13 mouse cellular contexts compared by ENCODE assay signal in genomic region chr6:145760246-145761016, GRCm38 (mm10). TPM values are rescaled to one million over a fixed set of nuclear protein-coding genes. Genes with fewer than 3 reads are reported as not detected.
DNase-seq lines count a peak whose midpoint lies in the region; ATAC-seq and TF ChIP-seq lines count a peak whose summit lies in the region.
"Had no signal": no experiment of that assay in that cellular context is flagged by ENCODE, and none has a peak within 500 bp of the region (broad histone marks: within the 10 kb centered on the region; RNA-seq: fewer than 3 reads in every experiment).

No protein-coding gene starts in this region.

- H3K4me2 ChIP-seq in intestine, embryonic 16.5 days (ENCODE audit: low read depth, low read length) = no peak overlapping the region
- H3K4me2 ChIP-seq: neural tube, embryonic 13.5 days had no signal

- WGBS in intestine, embryonic 16.5 days = 69% methylated on average over 4 of the region's 4 CpGs

- H3K4me1 ChIP-seq in intestine, embryonic 16.5 days (ENCODE audit: control insufficient read depth, insufficient read depth, low read length) = peaks cover 25% of the 10 kb centered on the region

- peak overlapping the region; percentile 59 for H3K27ac ChIP-seq in gastrocnemius, adult 2 months
- H3K27ac ChIP-seq in intestine, embryonic 16.5 days (ENCODE audit: low read length) = no peak overlapping the region
- H3K27ac ChIP-seq: neural tube, embryonic 13.5 days had no signal

- no peak for TF ChIP-seq CTCF in gastrocnemius, adult 2 months (IDR thresholded peaks at IDR 0.05)

- ATAC-seq in intestine, embryonic 16.5 days = peak; percentile 31
- ATAC-seq: forebrain, postnatal 0 days had no signal

- DNase-seq in gastrocnemius, adult 2 months = no peak
- DNase-seq in gastrocnemius, postnatal 10 days = no peak
- DNase-seq in kidney, postnatal 4 days = peak; percentile 42 to 45
- DNase-seq in kidney, postnatal 36 days = no peak
- DNase-seq in thymus, postnatal 10 days (ENCODE audit: low spot score in 2 of 2) = peak; percentile 26 to 35
- DNase-seq in c-Kit-positive CD71-positive TER-119-positive erythroid progenitor cells, embryonic 14.5 days (ENCODE audit: low spot score) = no peak
- DNase-seq in spleen, adult 18-20 months = no peak
- DNase-seq: cerebellum, adult 2 months; forebrain, postnatal 0 days; midbrain, embryonic 14.5 days; right cerebral cortex, adult 18-20 months had no signal

- H3K4me3 ChIP-seq in gastrocnemius, adult 2 months = no peak overlapping the region
- no peak overlapping the region for H3K4me3 ChIP-seq in intestine, embryonic 16.5 days (ENCODE audit: low read length)
- H3K4me3 ChIP-seq: neural tube, embryonic 13.5 days had no signal

- no peak overlapping the region for H3K9ac ChIP-seq in intestine, embryonic 16.5 days (ENCODE audit: low read depth, low read length)
- H3K9ac ChIP-seq: forebrain, postnatal 0 days; neural tube, embryonic 13.5 days had no signal

- H3K36me3 ChIP-seq in intestine, embryonic 16.5 days (ENCODE audit: control insufficient read depth, insufficient read depth, low read length) = no peaks in the 10 kb centered on the region
- H3K36me3 ChIP-seq: neural tube, embryonic 13.5 days had no signal

- intact Hi-C loops in gastrocnemius, adult 2 months (cut with DNase I) = no loop called here

- H3K9me3 ChIP-seq in intestine, embryonic 16.5 days (ENCODE audit: control insufficient read depth, low read length) = no peaks in the 10 kb centered on the region
- H3K9me3 ChIP-seq: neural tube, embryonic 13.5 days had no signal

- H3K27me3 ChIP-seq in intestine, embryonic 16.5 days (replicated peaks; ENCODE audit: control insufficient read depth, insufficient read depth, low read length) = no peaks in the 10 kb centered on the region
- H3K27me3 ChIP-seq: neural tube, embryonic 13.5 days had no signal

RNA-seq across cellular contexts. Expression of gene Rassf8, which starts 13.9 kb away (rescaled TPM):
- 10 to 100 TPM; 25.5 to 42.7 TPM for total RNA-seq in gastrocnemius, adult 2 months (2021)
- 10 to 100 TPM; 40.7 to 41.6 TPM for total RNA-seq in gastrocnemius, postnatal 10 days (2021)
- 3.1 and 3.2 TPM in 2 replicates for polyA plus RNA-seq in intestine, embryonic 16.5 days (2015; fragmentation: Nextera tagmentation; extraction: Ambion mirVana)

Comparison
In these comparisons a context has a peak if more than half of its experiments do, and no peak if none do; other contexts are left out.
1. DNase-seq: peak in kidney, postnatal 4 days (2 of 2) and thymus, postnatal 10 days (2 of 2); none in gastrocnemius, adult 2 months (single experiment), gastrocnemius, postnatal 10 days (single experiment), kidney, postnatal 36 days (0 of 2), c-Kit-positive CD71-positive TER-119-positive erythroid progenitor cells, embryonic 14.5 days (single experiment) and spleen, adult 18-20 months (0 of 2).